Mouse (Mus musculus) embryonic facial prominence, embryonic 10.5 days (tissue): Measurements from ENCODE around the gene Dcaf12l2. TPM values are rescaled to one million over a fixed set of nuclear protein-coding genes. Genes with fewer than 3 reads are reported as not detected.

Experiments
- DNase-seq: peaks from one replicate; pipeline ENCODE4 v3.0.0-alpha.2; 2017; ENCODE audit warnings: low spot score
- H3K27ac ChIP-seq: fragments of 300-500 bp; sonication (generic); replicated peaks from 2 replicates; pipeline ENCODE4 v1.5.1; 2016; ENCODE audit warnings: mild to moderate bottlenecking
- H3K27me3 ChIP-seq: fragments of 300-500 bp; sonication (generic); replicated peaks from 2 replicates; pipeline ENCODE4 v1.6.1; 2016; ENCODE audit warnings: low read depth, mild to moderate bottlenecking; ENCODE audit not compliant: poor library complexity, severe bottlenecking
- H3K36me3 ChIP-seq: fragments of 300-500 bp; sonication (generic); replicated peaks from 2 replicates; pipeline ENCODE4 v1.6.1; 2016; ENCODE audit warnings: mild to moderate bottlenecking, moderate library complexity
- H3K4me1 ChIP-seq: fragments of 300-500 bp; sonication (generic); 2 replicates; pipeline ENCODE4 v1.6.1; 2016
- H3K4me3 ChIP-seq: fragments of 300-500 bp; sonication (generic); 2 replicates; pipeline ENCODE4 v1.5.1; 2016; ENCODE audit warnings: mild to moderate bottlenecking, moderate library complexity
- H3K9me3 ChIP-seq: fragments of 300-500 bp; sonication (generic); 2 replicates; pipeline ENCODE4 v1.6.1; 2016; ENCODE audit warnings: mild to moderate bottlenecking
- WGBS: fragments of 180-500 bp; shearing (Covaris S2); methylation state at CpG from one replicate; pipeline ENCODE4 v1.1.7; 2016; 5-methylcytosine and 5-hydroxymethylcytosine counted together
- polyA plus RNA-seq: library from polyadenylated mRNA; unstranded; fragments of >200 nt; fragmentation: Nextera tagmentation; extraction: Ambion mirVana; gene quantifications from 2 replicates; pipeline ENCODE4 v1.2.1, GENCODE M21; 2016

Gene Dcaf12l2
- polyA plus RNA-seq = 1.5 and 1.7 TPM in 2 replicates

DNA sequence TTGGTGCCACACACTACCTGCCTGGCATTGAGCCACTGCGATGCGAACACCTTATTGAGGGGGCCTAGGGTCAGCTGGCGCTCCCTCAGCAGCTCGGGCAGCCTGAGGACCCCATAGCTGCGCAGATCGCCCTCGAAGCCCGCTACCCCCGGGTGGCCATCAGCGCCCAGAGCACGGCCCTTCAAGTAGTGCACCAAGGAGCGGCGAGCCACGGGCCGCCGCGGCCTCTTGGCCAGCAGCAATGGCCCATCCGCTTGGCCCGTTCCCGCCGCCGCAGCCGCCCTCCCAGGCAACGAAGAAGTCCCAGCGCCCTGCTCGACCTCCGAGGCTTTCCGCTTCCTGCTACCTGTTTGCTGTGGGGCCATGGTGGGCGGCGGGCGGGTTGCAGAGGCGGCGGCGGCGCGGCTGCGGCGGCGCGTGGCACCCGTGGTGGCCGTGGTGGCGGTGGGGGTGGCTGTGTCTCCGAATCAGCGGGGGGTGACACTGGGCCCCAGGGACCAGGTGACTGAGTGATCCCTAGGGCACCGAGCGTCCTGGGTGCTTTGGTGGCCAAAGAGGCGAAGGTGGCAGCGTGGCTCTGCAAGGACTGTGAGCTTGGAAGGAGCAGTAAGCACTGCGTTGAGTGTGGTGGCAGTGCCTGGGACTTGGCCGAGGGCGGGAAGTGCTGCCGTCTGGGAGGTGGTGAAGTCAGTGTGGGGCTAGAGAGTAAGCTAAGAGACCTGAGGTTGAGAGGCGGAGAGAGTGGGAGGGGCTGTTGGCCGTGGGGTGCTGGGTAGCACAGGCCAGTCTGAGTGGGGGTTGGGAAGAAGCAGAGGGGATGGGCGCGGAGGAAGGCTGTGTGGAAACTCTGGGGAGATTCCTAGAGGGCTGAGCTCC, at the start of gene Dcaf12l2:
TSS of gene Dcaf12l2 (minus strand) at position 697 of the 876 bp plus-strand sequence.
- Histone ChIP-seq H3K4me3 (peak within 1 kb of the TSS; percentile 61), H3K9me3 (no peaks in the 10 kb centered on the region), H3K36me3 (no peaks in the 10 kb centered on the region), H3K27ac (peak within 1 kb of the TSS; percentile 78), H3K27me3 (0 out of 2 replicates have a peak, but pooled peaks cover 9% of the 10 kb centered on the region), H3K4me1 (no peaks in the 10 kb centered on the region)
- 16% methylated on average over 57 of the region's 57 CpGs for WGBS
- DNase-seq = peak; percentile 54

DNA sequence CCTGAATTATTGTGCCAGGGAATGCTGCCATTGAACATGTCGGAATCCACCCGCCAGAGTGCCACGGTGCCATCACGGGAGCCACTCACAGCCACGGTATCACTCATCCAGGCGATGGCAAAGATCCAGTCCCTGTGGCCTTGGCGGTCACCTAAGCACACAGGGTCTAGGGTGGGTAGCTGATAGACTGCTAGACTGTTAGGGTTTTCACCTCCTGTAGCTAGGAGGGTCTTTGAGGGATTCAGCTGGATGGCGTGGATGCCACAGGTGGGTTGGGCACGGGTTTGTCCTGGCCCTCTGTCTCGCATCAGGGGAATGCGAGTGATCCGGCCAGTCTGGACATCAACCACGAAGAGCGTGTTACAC, 879 bp downstream of the Dcaf12l2 start:
- Histone ChIP-seq H3K4me1 (no peaks in the 10 kb centered on the region), H3K27me3 (0 out of 2 replicates have a peak, but pooled peaks cover 9% of the 10 kb centered on the region), H3K9me3 (no peaks in the 10 kb centered on the region), H3K4me3 (peak overlapping the region; percentile 61), H3K36me3 (no peaks in the 10 kb centered on the region), H3K27ac (no peak overlapping the region; the same call in 1 of the 2 replicates)
- WGBS = 75% methylated on average over 14 of the region's 14 CpGs
- DNase-seq = no peak
